9 mouse cellular contexts compared by ENCODE assay signal in genomic region chr5:135459486-135459885, GRCm38 (mm10).
DNase-seq lines count a peak whose midpoint lies in the region; ATAC-seq lines count a peak whose summit lies in the region.
"Had no signal": no experiment of that assay in that cellular context is flagged by ENCODE, and none has a peak within 500 bp of the region (broad histone marks: within the 10 kb centered on the region; RNA-seq: fewer than 3 reads in every experiment).

No protein-coding gene starts in this region.

- no peaks in the 10 kb centered on the region for H3K9me3 ChIP-seq in limb, embryonic 11.5 days (ENCODE audit: control insufficient read depth, low read length)
- no peaks in the 10 kb centered on the region; the same call in 1 of the 2 replicates for H3K9me3 ChIP-seq in limb, embryonic 10.5 days (replicated peaks)
- H3K9me3 ChIP-seq in forebrain, embryonic 13.5 days (replicated peaks) = no peaks in the 10 kb centered on the region; the same call in 1 of the 2 replicates
- H3K9me3 ChIP-seq in forebrain, embryonic 10.5 days = peaks cover 6% of the 10 kb centered on the region; the same call in 1 of the 2 replicates
- H3K9me3 ChIP-seq: heart, embryonic 15.5 days had no signal

- no peak overlapping the region for H3K4me2 ChIP-seq in limb, embryonic 11.5 days (ENCODE audit: low read depth, severe bottlenecking)
- no peak overlapping the region for H3K4me2 ChIP-seq in forebrain, embryonic 13.5 days
- H3K4me2 ChIP-seq: heart, embryonic 15.5 days had no signal

- 75% methylated on average over 3 of the region's 3 CpGs for WGBS in limb, embryonic 11.5 days
- 71% methylated on average over 3 of the region's 3 CpGs for WGBS in limb, embryonic 10.5 days
- 80% methylated on average over 3 of the region's 3 CpGs for WGBS in forebrain, embryonic 13.5 days
- 81% methylated on average over 3 of the region's 3 CpGs for WGBS in forebrain, embryonic 10.5 days

- H3K4me1 ChIP-seq in limb, embryonic 11.5 days (ENCODE audit: control insufficient read depth, insufficient read depth, low read length) = no peaks in the 10 kb centered on the region
- peaks cover 8% of the 10 kb centered on the region for H3K4me1 ChIP-seq in limb, embryonic 10.5 days
- peaks cover 8% of the 10 kb centered on the region for H3K4me1 ChIP-seq in forebrain, embryonic 13.5 days
- peaks cover 17% of the 10 kb centered on the region for H3K4me1 ChIP-seq in forebrain, embryonic 10.5 days

- no peak overlapping the region for H3K27ac ChIP-seq in limb, embryonic 11.5 days (replicated peaks; ENCODE audit: low read depth, low read length)
- H3K27ac ChIP-seq in limb, embryonic 10.5 days = no peak overlapping the region
- no peak overlapping the region for H3K27ac ChIP-seq in forebrain, embryonic 13.5 days
- H3K27ac ChIP-seq in forebrain, embryonic 10.5 days = no peak overlapping the region

- no peaks in the 10 kb centered on the region for H3K27me3 ChIP-seq in limb, embryonic 11.5 days (ENCODE audit: control insufficient read depth, insufficient read depth, low read length)
- H3K27me3 ChIP-seq in limb, embryonic 10.5 days (ENCODE audit: low read depth, poor library complexity, severe bottlenecking) = no peaks in the 10 kb centered on the region
- H3K27me3 ChIP-seq in forebrain, embryonic 13.5 days = no peaks in the 10 kb centered on the region
- H3K27me3 ChIP-seq in forebrain, embryonic 10.5 days (ENCODE audit: poor library complexity, severe bottlenecking) = no peaks in the 10 kb centered on the region
- H3K27me3 ChIP-seq: heart, embryonic 15.5 days had no signal

- H3K36me3 ChIP-seq in limb, embryonic 11.5 days (ENCODE audit: control insufficient read depth, insufficient read depth, low read length) = peaks cover 11% of the 10 kb centered on the region
- H3K36me3 ChIP-seq in limb, embryonic 10.5 days = peaks cover 72% of the 10 kb centered on the region
- H3K36me3 ChIP-seq in forebrain, embryonic 13.5 days (ENCODE audit: poor library complexity, severe bottlenecking) = peaks cover 52% of the 10 kb centered on the region
- H3K36me3 ChIP-seq in forebrain, embryonic 10.5 days (replicated peaks) = peaks cover 99% of the 10 kb centered on the region

- no peak for ATAC-seq in limb, embryonic 11.5 days (ENCODE audit: insufficient number of reproducible peaks, low FRiP score, low TSS enrichment, low read depth)
- ATAC-seq in forebrain, embryonic 13.5 days = no peak

- no peak overlapping the region for H3K9ac ChIP-seq in limb, embryonic 11.5 days (ENCODE audit: low read length)
- no peak overlapping the region for H3K9ac ChIP-seq in forebrain, embryonic 13.5 days
- H3K9ac ChIP-seq: heart, embryonic 15.5 days had no signal

- no peak overlapping the region for H3K4me3 ChIP-seq in limb, embryonic 11.5 days (ENCODE audit: low read depth, low read length)
- H3K4me3 ChIP-seq in limb, embryonic 10.5 days = no peak overlapping the region
- no peak overlapping the region for H3K4me3 ChIP-seq in forebrain, embryonic 13.5 days
- H3K4me3 ChIP-seq in forebrain, embryonic 10.5 days = no peak overlapping the region
- H3K4me3 ChIP-seq: heart, embryonic 15.5 days had no signal

- peak; percentile 18 for DNase-seq in cerebellum, adult 8-10 months
- no peak for DNase-seq in cerebellum, adult 9-11 months
- peak; percentile 42 for DNase-seq in limb, embryonic 11.5 days (ENCODE audit: low spot score)
- no peak for DNase-seq in limb, embryonic 10.5 days (ENCODE audit: low spot score)
- peak; percentile 49 for DNase-seq in adrenal gland, postnatal 25 days
- peak; percentile 54 for DNase-seq in lung, postnatal 10 days
- DNase-seq in forebrain, embryonic 10.5 days (ENCODE audit: extremely low spot score, low spot score) = no peak

Comparison
In these comparisons a context has a peak if more than half of its experiments do, and no peak if none do; other contexts are left out.
1. DNase-seq: peak in cerebellum, adult 8-10 months (single experiment), limb, embryonic 11.5 days (single experiment), adrenal gland, postnatal 25 days (single experiment) and lung, postnatal 10 days (single experiment); none in cerebellum, adult 9-11 months (single experiment), limb, embryonic 10.5 days (single experiment) and forebrain, embryonic 10.5 days (single experiment).